Mouse (Mus musculus): Measurements from ENCODE around the gene Rdh8. TPM values are rescaled to one million over a fixed set of nuclear protein-coding genes. Genes with fewer than 3 reads are reported as not detected.

Rdh8 gene
- total RNA-seq, 2 experiments from 2014 or later: not detected

Other genes starting within 250 kb of the Rdh8 start
- gene Zfp846, start 237.2 kb upstream of the Rdh8 start, total RNA-seq (2021): 10 to 100 TPM; 18.5 to 21.2 TPM
- 100 to 1,000 TPM; 289 to 334 TPM for gene Ubl5, start 175.6 kb upstream of the Rdh8 start, total RNA-seq (2021)
- 10 to 100 TPM; 15.3 to 27.6 TPM for gene Fbxl12, start 173.7 kb upstream of the Rdh8 start, total RNA-seq (2021)
- 10 to 100 TPM; 42.4 to 43.8 TPM for gene Pin1, start 166.4 kb upstream of the Rdh8 start, total RNA-seq (2021)
- 100 to 1,000 TPM; 160 to 193 TPM for gene Olfm2, start 72.2 kb upstream of the Rdh8 start, total RNA-seq (2021)
- 1 to 10 TPM; 1.1 to 2.2 TPM for gene Col5a3, start 3.4 kb upstream of the Rdh8 start, total RNA-seq (2021)
- gene A230050P20Rik, start 50.1 kb downstream of the Rdh8 start, total RNA-seq (2021): 10 to 100 TPM; 65.7 to 90.2 TPM
- 10 to 100 TPM; 10.5 to 11.8 TPM for gene Angptl6, start 61.2 kb downstream of the Rdh8 start, total RNA-seq (2021)
- 10 to 100 TPM; 18.6 to 23.9 TPM for gene Ppan, start 69.7 kb downstream of the Rdh8 start, total RNA-seq (2021)
- 100 to 1,000 TPM; 120 to 124 TPM for gene Eif3g, start 80.1 kb downstream of the Rdh8 start, total RNA-seq (2021)
- 10 to 100 TPM; 40.1 to 43.0 TPM for gene Dnmt1, start 141.4 kb downstream of the Rdh8 start, total RNA-seq (2021)
- gene S1pr2, start 158.3 kb downstream of the Rdh8 start, total RNA-seq (2021): 1 to 10 TPM; 3.0 to 3.6 TPM
- gene Mrpl4, start 184.2 kb downstream of the Rdh8 start, total RNA-seq (2021): 10 to 100 TPM; 59.6 to 62.5 TPM
- 1 to 10 TPM; 2.4 to 3.2 TPM for gene Icam1, start 197.5 kb downstream of the Rdh8 start, total RNA-seq (2021)
- 1 to 10 TPM; 1.2 to 1.3 TPM for gene Icam4, start 210.9 kb downstream of the Rdh8 start, total RNA-seq (2021)
- 100 to 1,000 TPM; 235 to 249 TPM for gene Icam5, start 213.6 kb downstream of the Rdh8 start, total RNA-seq (2021)
- gene Zglp1, start 248.6 kb downstream of the Rdh8 start, total RNA-seq (2021): not detected

Measured in left cerebral cortex, postnatal 36 days (tissue).